Mouse (Mus musculus): ENCODE results near the gene Esrrg.

The Esrrg gene

GRCm38 (mm10) chr1:187969491-187969890 is 360.9 kb downstream of the Esrrg start:
- in situ Hi-C loops (cut with MboI; ENCODE audit: low sequenced_read_pairs), result no loop called here

- in situ Hi-C loops (cut with MboI; ENCODE audit: low sequenced_read_pairs), result no loop called here
Observed at GRCm38 (mm10) chr1:187974396-187974795, 365.8 kb downstream of the Esrrg start.

GRCm38 (mm10) chr1:187975465-187976352 is 367.1 kb downstream of the Esrrg start:
- in situ Hi-C loops (cut with MboI; ENCODE audit: low sequenced_read_pairs), result no loop called here

GRCm38 (mm10) chr1:187976353-187976730 is 367.8 kb downstream of the Esrrg start:
- in situ Hi-C loops (cut with MboI; ENCODE audit: low sequenced_read_pairs), result no loop called here

- in situ Hi-C loops (cut with MboI; ENCODE audit: low sequenced_read_pairs), result no loop called here
Observed at GRCm38 (mm10) chr1:187981028-187981427, 372.4 kb downstream of the Esrrg start.

- in situ Hi-C loops (cut with MboI; ENCODE audit: low sequenced_read_pairs), result no loop called here
Observed at GRCm38 (mm10) chr1:187983177-187983576, 374.6 kb downstream of the Esrrg start.

GRCm38 (mm10) chr1:187990161-187990560 is 381.6 kb downstream of the Esrrg start:
- in situ Hi-C loops (cut with MboI; ENCODE audit: low sequenced_read_pairs), result no loop called here

GRCm38 (mm10) chr1:187997584-187998338 is 389.2 kb downstream of the Esrrg start:
- in situ Hi-C loops (cut with MboI; ENCODE audit: low sequenced_read_pairs), result no loop called here

GRCm38 (mm10) chr1:187999121-187999520 is 390.5 kb downstream of the Esrrg start:
- in situ Hi-C loops (cut with MboI; ENCODE audit: low sequenced_read_pairs), result no loop called here

- in situ Hi-C loops (cut with MboI; ENCODE audit: low sequenced_read_pairs), result no loop called here
Observed at GRCm38 (mm10) chr1:188000189-188000588, 391.6 kb downstream of the Esrrg start.

- in situ Hi-C loops (cut with MboI; ENCODE audit: low sequenced_read_pairs), result no loop called here
Observed at GRCm38 (mm10) chr1:188006820-188007491, 398.4 kb downstream of the Esrrg start.

- in situ Hi-C loops (cut with MboI; ENCODE audit: low sequenced_read_pairs), result no loop called here
Observed at GRCm38 (mm10) chr1:188008476-188008875, 399.9 kb downstream of the Esrrg start.

GRCm38 (mm10) chr1:188009868-188010267 is 401.3 kb downstream of the Esrrg start:
- in situ Hi-C loops (cut with MboI; ENCODE audit: low sequenced_read_pairs), result no loop called here

GRCm38 (mm10) chr1:188010860-188011259 is 402.3 kb downstream of the Esrrg start:
- in situ Hi-C loops (cut with MboI; ENCODE audit: low sequenced_read_pairs), result no loop called here

GRCm38 (mm10) chr1:188014411-188014810 is 405.8 kb downstream of the Esrrg start:
- in situ Hi-C loops (cut with MboI; ENCODE audit: low sequenced_read_pairs), result no loop called here

- in situ Hi-C loops (cut with MboI; ENCODE audit: low sequenced_read_pairs), result no loop called here
Observed at GRCm38 (mm10) chr1:188017956-188018862, 409.6 kb downstream of the Esrrg start.

- in situ Hi-C loops (cut with MboI; ENCODE audit: low sequenced_read_pairs), result no loop called here
Observed at GRCm38 (mm10) chr1:188029205-188029604, 420.6 kb downstream of the Esrrg start.

GRCm38 (mm10) chr1:188030116-188030515 is 421.5 kb downstream of the Esrrg start:
- in situ Hi-C loops (cut with MboI; ENCODE audit: low sequenced_read_pairs), result no loop called here

GRCm38 (mm10) chr1:188031276-188031675 is 422.7 kb downstream of the Esrrg start:
- in situ Hi-C loops (cut with MboI; ENCODE audit: low sequenced_read_pairs), result no loop called here

- in situ Hi-C loops (cut with MboI; ENCODE audit: low sequenced_read_pairs), result no loop called here
Observed at GRCm38 (mm10) chr1:188035957-188036356, 427.4 kb downstream of the Esrrg start.

Measured in CH12F3 (cell line).